Mouse (Mus musculus) kidney, postnatal 14 days (tissue): ENCODE results near the gene Rdh12.
A peak's percentile ranks its signal among the peaks of the same experiment; 100 is the strongest.
"Not testable (repeated sequence)": the region's sequence is repeated elsewhere in the genome, so short reads cannot be mapped to it uniquely, and the experiment has no call there.

Experiments
- DNase-seq: peaks from one replicate; pipeline ENCODE4 v3.0.0; 2022; ENCODE audit warnings: mixed read lengths

Gene Rdh12

GRCm38 (mm10) chr12:79208703-79209464 is at the start of gene Rdh12:
Gene Rdh12, plus strand, starts transcription at chr12:79208914.
- peak; percentile 48 for DNase-seq

DNA sequence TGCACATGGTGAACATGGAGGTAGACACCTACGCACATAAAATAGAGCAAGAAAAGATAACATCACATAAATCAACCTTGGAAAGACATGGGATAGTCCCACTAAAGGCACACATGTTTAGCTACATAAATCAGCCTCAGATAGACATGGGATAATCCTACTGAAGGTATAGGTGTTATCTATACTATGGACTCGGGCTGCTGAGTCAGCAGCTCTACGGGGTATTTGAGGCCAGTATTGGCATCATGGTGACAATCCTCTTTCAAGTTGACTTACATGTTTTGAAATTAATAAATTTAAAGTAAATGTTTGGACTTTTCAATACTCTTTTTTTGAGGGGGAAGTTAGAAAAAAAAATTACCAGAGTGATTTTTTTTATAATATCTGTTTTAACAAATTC is 45.8 kb upstream of the Rdh12 start:
- DNase-seq = no peak

GRCm38 (mm10) chr12:79169173-79169572 is 39.5 kb upstream of the Rdh12 start:
- no peak for DNase-seq

DNA sequence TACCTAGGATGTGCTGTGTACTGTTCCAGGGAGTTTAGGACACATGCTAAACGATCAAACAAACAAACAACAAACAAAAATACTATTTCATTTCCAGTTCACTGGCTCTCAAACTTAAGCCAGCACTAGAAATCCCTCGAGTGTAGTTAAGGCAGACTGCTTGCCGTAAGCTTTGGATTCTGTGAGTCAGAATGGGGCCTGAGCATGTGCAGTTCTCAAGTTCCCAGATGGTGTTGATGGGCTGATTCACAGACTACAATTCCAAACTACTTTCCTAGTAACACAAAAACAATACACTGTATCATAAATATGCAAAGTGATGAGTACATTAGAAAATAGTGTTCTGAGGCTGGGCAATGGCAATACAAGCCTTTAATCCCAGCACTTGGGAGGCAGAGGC is 38.3 kb upstream of the Rdh12 start:
- DNase-seq = no peak

GRCm38 (mm10) chr12:79171269-79171995 is 37.3 kb upstream of the Rdh12 start:
- no peak for DNase-seq

- DNase-seq = peak; percentile 94
Measured at GRCm38 (mm10) chr12:79172019-79172941, 36.4 kb upstream of the Rdh12 start, which contains the start of gene Vti1b. Gene Vti1b, minus strand, starts transcription at chr12:79172667.

DNA sequence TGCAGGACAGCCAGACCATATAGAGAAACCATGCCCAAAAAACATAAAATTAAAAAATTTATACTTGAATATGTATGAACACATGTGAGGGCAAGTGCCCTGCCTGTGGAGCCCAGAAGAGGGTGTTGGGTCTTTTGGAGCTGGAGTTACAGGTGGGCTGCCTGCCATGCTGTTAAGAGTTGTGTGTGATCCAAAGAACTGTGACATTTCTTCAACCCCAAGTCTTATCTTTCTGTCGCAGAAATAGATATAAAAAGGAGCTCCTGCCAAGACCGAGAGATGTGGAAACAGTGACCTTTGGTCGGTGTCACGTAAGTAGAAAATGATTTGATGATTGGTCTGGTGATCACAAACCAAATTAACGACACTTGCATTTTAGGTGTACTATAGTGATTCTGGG is 35.0 kb upstream of the Rdh12 start:
- no peak for DNase-seq

- no peak for DNase-seq
Measured at GRCm38 (mm10) chr12:79175998-79176397, 32.7 kb upstream of the Rdh12 start.

- not testable (repeated sequence) for DNase-seq
Measured at GRCm38 (mm10) chr12:79185160-79185559, 23.6 kb upstream of the Rdh12 start.

DNA sequence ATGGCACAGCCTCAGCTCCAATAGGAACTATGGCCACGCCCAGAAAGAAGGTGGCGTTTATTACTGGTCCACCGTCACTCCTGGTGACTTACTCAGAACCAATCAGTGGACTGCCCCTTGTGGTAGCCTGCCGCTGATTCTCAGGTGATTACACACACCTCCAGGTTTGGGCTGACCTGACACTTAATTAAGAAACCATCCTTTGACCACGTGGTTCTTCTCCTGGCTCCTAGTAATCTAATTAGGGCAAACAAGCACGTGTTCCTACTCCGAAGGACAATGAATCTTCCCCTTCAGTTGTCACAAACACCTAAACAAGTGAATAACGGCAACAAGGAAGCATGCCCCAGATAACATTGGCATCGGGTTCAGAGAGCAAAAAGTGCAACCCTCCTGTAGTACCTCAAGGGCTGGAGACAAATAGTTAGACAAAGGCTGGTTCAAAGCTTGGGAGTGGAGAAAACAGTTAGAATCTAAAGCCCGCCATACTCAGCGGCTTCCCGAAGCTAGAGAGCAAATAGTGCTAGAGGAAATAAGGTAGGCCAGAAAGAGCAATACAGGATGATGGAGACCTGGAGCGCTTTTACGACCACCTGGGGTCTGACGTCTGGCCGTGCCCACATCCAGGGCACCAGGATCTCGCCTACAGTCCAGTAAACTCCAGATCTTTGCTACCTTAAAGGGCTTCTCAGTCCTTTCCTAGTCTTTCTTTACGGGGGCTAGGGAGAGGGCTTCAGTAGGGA is 17.6 kb upstream of the Rdh12 start:
- peak; percentile 69 for DNase-seq

DNA sequence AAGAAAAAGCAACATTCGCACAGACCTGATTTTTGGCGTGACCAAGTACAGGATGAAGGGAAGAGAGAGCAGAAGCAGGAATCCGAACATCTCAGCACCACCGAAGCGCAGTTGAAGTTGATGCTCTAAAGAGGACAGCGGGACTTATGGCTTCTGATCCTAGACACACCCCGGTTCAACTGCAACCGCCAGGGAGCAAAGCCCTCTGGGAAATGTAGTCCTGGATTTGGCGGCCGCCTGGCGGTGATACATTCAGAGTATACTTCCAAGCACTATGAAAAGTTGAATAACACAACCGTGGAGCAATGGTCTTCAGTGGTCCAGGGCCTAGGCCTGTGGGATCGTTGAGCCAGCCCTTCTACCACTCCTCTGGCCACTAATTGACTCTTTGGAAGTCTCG is 17.0 kb upstream of the Rdh12 start:
- peak; percentile 82 for DNase-seq

GRCm38 (mm10) chr12:79192193-79192592 is 16.5 kb upstream of the Rdh12 start, which contains the start of gene Rdh11:
Gene Rdh11, minus strand, starts transcription at chr12:79192293.
- no peak for DNase-seq

DNA sequence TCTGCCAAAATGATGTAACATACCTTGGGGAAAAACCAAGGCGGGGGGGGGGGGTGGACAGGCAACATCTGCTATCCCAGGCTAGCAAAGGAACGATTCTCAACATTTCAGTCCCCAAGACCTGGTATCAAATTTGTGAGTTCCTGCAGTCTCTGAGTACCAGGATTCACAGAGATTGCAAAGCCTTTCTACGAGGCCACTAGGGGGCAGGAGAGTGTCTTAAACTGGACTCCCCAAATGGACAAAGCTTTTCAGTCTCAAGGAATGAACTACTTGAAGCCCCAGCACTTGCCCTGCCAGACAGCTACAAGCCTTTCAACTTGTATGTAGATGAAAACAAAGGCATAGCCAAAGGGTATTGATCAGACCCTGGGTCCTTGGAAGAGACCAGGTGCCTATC is 15.3 kb upstream of the Rdh12 start:
- DNase-seq = peak; percentile 84

- DNase-seq = no peak
Measured at GRCm38 (mm10) chr12:79197105-79197504, 11.6 kb upstream of the Rdh12 start.

DNA sequence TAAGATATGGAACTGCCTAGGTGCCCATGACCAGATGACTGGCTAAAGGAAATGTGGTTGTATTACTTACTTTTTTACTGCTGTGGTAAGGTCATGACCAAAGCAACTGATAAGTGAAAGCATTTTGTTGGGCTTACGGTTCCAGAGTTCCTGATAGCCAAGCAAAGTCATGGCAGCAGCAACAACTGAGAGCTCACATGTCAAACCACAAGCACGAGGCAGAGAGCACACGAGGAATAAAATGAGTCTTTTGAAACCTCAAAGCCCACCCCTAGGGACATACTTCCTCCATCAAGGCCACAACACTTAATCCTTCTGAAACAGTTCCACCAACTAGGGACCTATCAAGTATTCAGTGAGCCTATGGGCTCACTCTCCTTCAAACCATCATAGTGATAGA is 6.8 kb upstream of the Rdh12 start:
- no peak for DNase-seq

DNA sequence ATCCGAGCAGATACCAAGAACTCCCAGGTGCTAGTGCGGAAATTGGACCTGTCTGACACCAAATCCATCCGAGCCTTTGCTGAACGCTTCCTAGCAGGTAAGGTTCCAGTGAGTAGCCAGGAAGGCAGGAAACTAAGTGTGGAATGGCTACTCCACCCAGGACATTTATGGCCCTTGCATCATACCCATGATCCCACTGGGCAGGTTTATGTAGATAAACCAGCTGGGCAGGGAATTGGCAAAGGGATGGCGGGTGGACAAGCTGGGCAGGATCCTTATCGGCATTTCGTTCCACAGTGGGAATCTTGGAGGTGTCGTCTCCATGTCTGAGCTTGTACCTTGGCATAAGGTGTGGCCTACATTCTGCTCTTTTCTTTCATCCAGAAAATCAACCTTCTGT is 2.7 kb downstream of the Rdh12 start:
- DNase-seq = no peak

DNA sequence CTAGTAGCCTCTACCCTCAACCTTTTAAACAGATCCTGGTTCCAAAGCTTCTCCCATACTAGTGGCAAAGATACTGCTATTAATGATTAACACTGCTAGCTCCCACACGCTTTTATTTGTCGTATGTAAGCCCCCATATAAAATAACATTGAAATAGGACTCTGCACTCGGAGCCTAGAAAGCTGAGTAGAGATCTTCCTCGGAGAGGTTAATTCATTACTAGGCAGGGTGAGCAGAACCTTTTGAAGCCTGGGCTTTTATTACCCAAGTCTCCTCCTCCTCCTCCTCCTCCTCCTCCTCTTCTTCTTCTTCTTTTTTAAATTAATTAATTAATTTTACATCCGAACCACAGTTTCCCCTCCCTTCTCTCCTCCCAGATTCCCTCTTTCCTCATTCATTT is 8.8 kb downstream of the Rdh12 start:
- peak; percentile 27 for DNase-seq

GRCm38 (mm10) chr12:79235485-79236080 is 26.9 kb downstream of the Rdh12 start:
- DNase-seq = no peak

DNA sequence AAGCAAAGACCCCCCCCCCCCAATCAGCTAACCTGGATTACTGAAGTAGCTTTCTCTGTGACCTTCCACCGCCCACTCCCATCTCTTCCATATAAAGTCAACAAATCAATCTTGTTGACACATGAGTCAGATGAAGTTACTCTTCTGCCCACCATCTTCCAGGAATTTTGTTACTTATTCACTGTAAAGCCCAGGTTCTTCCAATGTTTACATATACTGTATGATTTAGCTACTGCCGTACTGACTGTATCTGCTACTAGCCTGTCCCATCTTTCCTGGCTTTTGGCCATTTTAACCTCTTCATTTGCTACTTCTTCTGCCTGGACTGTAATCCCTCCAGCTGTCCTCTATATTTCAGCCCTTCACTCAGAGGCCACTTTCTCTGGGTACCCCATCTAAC is 33.3 kb downstream of the Rdh12 start:
- DNase-seq = no peak

DNA sequence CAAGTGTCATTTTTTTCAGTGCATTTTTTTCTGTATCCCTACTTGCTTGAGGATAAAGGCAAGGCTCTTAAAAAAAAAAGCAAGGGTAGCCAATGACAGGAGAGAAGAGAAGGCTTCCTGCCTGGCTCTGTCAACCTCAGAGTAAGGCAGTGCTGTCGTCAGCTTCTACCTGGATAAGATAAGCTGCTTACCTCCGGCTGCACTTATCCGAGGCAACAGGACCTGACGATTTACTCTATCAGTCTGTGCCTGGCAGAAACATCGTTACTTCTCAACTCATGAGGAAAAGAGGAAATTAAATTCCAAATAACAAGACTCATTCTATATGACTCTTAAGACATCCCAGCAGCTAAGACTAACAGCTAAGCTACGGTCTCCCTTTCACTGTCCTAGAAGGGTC is 34.2 kb downstream of the Rdh12 start:
- DNase-seq = no peak

GRCm38 (mm10) chr12:79248110-79248509 is 39.4 kb downstream of the Rdh12 start:
- DNase-seq = no peak
